Mouse (Mus musculus) macrophage (primary cell): Measurements from ENCODE around the gene Mcoln2. TPM values are rescaled to one million over a fixed set of nuclear protein-coding genes. Genes with fewer than 3 reads are reported as not detected.

Source experiments
- H3K27ac ChIP-seq: fragments of 350-480 bp; formaldehyde crosslinking; 2 replicates; pipeline ENCODE4 v1.9.0; 2021
- H3K36me3 ChIP-seq: fragments of 350-480 bp; formaldehyde crosslinking; 2 replicates; pipeline ENCODE4 v1.9.0; 2021; ENCODE audit errors: inconsistent target
- H3K4me3 ChIP-seq: fragments of 350-480 bp; formaldehyde crosslinking; 2 replicates; pipeline ENCODE4 v1.9.0; 2021; ENCODE audit errors: inconsistent target
- H3K79me2 ChIP-seq: fragments of 350-480 bp; formaldehyde crosslinking; 2 replicates; pipeline ENCODE4 v1.9.0; 2021; ENCODE audit errors: inconsistent target
- WGBS: methylation state at CpG from one replicate; pipeline ENCODE4 v1.1.7; 2026; ENCODE audit warnings: inconsistent platforms; ENCODE audit not compliant: missing documents; 5-methylcytosine and 5-hydroxymethylcytosine counted together
- polyA plus RNA-seq: library from polyadenylated mRNA; stranded (reverse); fragments of 250-400 nt; gene quantifications from 3 replicates; pipeline ENCODE4 v1.2.4, GENCODE M21; 2018; ENCODE audit warnings: inconsistent platforms
- total RNA-seq, 78 experiments: library from RNA; depleted of rRNA; stranded (reverse); fragments of 250-400 nt; gene quantifications; 1 replicate in 9 of 78; 2 replicates in 24 of 78; 3 replicates in 43 of 78; 4 replicates in 2 of 78; pipeline ENCODE4 v1.2.4; 2018; ENCODE audit warnings: inconsistent platforms in 56 of 78

The Mcoln2 gene
- 1,000 to 10,000 TPM in 5 of 26 experiments, 100 to 1,000 TPM in 21; 274 to 1,392 (median 527) TPM for total RNA-seq (2018; cell fraction: chromatin; rRNA removed)
- total RNA-seq (2018; cell fraction: cytosol; rRNA removed) = 100 to 1,000 TPM in 14 of 26 experiments, 10 to 100 TPM in 12; 64.0 to 184 (median 105) TPM
- 1,000 to 10,000 TPM in 2 of 26 experiments, 100 to 1,000 TPM in 24; 189 to 1,164 (median 456) TPM for total RNA-seq (2018; cell fraction: nucleus; rRNA removed)
- polyA plus RNA-seq = 49.3 to 81.1 TPM (median 53.6 TPM) in 3 replicates

DNA sequence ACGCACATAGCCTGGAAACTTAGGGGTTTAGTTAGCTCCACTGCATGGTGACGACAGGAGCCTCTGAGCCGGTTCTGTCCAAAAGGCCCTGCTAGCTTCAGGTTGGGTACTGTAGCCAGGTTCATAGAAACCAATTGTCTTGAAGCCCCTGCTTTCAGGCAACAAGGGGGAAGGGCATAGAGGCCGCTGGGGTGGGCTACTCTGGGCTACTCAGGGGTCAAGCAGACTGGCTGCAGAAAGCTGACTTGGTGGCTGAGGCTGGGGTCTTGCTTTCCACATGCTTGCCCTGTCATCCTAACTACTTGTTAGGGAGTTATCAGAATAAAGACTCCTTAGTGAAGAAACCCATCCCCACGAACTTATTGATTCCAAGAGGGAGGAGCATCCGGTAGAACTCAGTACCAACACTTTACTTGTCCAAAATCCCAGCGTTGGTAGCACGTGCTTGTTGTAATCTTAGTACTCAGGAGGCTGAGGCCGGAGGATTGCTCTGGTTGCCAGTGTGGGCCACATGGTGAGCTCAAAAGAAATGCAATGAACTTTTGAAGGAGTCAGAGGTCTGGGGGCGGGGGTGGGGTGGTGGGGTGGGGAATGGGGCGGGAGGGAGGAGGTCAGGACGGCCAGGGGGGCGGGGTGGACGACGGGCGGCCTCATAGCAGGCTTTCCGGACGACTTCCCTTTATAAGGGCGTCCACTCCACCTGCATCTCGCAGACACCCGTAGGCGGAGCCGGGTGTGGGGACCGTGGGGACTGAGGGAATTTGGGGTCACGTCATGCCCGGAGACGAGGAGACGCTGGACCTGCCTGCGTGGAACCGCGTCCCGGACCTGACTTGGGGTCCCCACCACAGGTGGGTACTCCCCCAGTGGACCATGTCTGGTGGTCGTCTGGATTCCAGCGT, at the start of gene Mcoln2:
Gene Mcoln2, plus strand, starts transcription at position 678 of the 902 bp plus-strand sequence.
- Histone ChIP-seq H3K27ac (peak within 1 kb of the TSS; percentile 84), H3K4me3 (peak within 1 kb of the TSS; percentile 88), H3K79me2 (peaks cover 40% of the 10 kb centered on the region), H3K36me3 (no peaks in the 10 kb centered on the region)
- 17% methylated on average over 30 of the region's 34 CpGs for WGBS

DNA sequence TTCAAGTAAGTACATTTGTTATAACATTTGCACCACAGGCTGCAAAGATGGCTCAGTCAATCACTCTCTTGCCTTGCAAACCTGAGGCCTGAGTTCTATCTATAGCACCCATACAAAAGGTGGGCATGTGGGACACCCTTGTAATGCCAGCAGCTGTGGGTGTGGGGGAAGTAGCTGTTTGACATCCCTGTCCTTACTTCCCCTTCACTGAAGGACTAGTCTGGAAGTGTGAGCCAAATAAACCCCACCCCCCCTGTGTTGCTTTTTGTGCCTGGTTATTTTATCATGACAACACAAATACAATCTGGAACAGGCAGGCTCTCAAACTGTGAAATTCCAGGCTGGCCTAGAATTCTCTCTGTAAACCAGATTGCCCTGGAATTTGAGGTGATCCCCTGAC, 49.7 kb upstream of the Mcoln2 start:
- Histone ChIP-seq H3K4me3 (no peak overlapping the region), H3K79me2 (no peaks in the 10 kb centered on the region), H3K36me3 (no peaks in the 10 kb centered on the region), H3K27ac (no peak overlapping the region)

DNA sequence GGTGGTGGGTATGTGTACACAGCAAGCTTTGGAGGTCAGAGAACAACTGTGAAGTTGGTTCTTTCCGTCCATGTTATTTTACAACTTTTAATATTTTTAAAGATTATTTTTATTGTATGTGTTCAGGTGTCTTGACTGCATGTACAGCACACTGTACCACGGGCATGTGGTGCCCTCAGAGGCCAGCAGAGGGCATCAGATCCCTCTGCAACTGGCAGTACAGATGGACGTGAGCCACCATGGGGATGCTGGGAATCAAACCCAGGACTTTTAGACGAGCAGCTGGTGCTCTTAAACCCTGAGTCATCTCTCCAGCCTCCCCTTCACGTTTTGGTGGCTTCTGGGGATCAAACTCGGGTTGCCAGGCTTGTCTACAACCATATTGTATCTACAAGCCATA, 47.6 kb upstream of the Mcoln2 start:
- no peaks in the 10 kb centered on the region for H3K36me3 ChIP-seq
- no peak overlapping the region for H3K4me3 ChIP-seq
- 62% methylated on average over 6 of the region's 6 CpGs for WGBS
- no peaks in the 10 kb centered on the region for H3K79me2 ChIP-seq
- H3K27ac ChIP-seq = no peak overlapping the region

DNA sequence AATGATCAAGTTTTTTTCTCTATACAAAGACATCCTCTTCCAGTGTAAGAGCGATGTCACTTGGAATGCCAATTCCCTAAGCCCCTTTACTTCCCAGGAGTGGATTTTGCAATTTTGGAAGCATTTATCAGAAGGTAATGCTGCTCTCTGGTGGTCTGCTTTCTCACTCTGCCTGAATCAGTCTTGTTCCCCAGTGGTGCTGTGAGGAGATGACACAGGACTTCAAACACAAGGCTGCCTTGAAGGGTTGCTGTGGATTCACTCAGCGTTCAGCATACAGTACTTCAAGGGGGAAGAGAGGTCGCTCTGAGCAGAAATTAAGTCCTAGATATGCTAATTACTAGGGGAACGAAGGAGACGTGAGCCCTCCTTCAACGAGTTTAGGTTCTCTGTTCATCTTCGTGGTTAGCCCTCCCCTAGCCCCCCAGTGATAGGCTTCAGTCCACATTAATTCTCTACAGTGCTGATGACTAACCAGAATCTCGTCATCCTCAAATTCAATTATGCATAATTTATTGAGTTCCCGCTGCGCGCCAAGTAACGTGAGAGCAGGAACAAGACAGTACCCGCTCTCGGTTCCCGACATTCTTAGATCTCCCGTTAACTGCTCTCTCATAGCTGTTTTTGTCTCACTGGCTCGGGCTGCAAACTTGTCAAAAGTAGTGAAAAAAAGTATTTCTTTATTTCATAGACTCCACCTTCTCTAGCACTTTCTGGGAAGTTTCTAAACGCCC, 42.4 kb upstream of the Mcoln2 start:
- peak overlapping the region; percentile 12; the same call in 1 of the 2 replicates for H3K27ac ChIP-seq
- H3K36me3 ChIP-seq = no peaks in the 10 kb centered on the region
- H3K4me3 ChIP-seq = peak overlapping the region; percentile 49
- H3K79me2 ChIP-seq = no peaks in the 10 kb centered on the region
- 9% methylated on average over 18 of the region's 18 CpGs for WGBS

DNA sequence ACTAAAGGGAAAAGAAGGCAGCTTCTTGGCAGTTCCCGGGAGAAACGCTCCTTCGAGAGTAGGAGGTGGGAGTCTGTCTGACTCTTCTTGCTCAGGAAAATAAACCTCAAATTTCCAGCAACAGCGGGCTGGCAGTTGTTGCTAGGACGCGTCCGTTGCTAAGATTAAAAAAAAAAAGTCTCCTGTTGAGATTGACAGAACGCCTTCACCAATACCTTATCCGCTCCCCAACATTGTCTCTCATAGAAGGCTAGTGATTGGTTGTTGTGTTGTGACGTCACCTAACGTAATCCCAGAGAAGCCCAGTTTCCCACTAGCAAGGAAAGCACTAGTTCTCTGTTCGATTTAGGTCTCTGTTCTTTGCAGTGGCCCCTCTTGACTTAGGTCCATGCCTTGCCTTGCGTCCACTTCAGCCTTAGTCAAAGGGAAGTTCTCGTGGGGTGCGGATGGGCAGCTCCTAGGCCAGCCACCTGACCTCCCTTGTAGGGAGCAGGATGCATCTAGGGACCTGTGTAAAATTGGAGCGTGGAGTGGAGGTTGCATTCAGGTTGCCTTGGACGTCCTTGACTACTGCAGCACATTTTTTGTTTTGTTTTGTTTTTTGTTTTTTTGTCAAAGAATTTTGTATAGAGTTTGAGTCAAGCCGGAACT, 41.6 kb upstream of the Mcoln2 start, which contains the start of gene Wdr63:
Gene Wdr63, minus strand, starts transcription at position 210 of the 651 bp plus-strand sequence.
- peak within 1 kb of the TSS; percentile 94 for H3K27ac ChIP-seq
- peak within 1 kb of the TSS; percentile 49 for H3K4me3 ChIP-seq
- H3K79me2 ChIP-seq = no peaks in the 10 kb centered on the region
- WGBS = 20% methylated on average over 18 of the region's 18 CpGs
- H3K36me3 ChIP-seq = no peaks in the 10 kb centered on the region

DNA sequence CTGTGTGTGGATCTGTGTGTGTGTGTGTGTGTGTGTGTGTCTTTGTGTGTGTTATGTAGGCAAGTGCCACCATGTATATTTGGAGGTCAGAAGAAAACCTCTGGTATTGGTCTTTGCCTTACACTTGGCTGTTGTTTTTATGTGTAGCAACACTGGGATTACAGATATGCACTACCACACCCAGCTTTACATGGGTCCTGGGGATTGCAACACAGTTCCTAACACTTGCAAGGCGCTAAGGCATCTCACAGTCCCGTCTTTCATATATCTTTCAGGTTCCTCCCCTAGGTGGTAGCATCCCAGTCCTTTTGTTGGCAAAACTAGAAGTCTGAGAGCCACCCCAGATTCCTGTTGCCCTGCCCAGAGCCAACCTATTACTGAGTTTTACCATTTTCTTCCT, 40.7 kb upstream of the Mcoln2 start:
- peak overlapping the region; percentile 94 for H3K27ac ChIP-seq
- 72% methylated on average over 2 of the region's 2 CpGs for WGBS
- H3K36me3 ChIP-seq = no peaks in the 10 kb centered on the region
- H3K4me3 ChIP-seq = no peak overlapping the region
- H3K79me2 ChIP-seq = no peaks in the 10 kb centered on the region

DNA sequence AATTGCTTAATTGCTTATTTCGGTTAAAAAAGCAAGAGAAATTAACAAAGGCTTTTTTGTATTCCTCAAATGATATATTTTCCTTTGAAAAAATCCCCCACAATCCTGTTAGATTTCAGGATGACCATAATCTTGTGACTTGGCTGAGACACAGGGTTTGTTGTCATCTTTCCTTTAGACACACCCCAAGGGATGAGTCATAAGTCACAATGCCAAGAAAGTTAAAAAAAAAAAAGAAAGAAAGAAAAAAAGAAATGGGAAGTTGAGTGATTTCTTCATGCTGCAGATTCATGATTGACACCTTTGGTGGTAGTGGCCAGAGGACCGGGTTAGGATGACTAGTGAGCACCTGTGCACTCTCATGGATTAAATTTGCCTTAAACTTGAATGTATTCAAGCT, 39.3 kb upstream of the Mcoln2 start:
- Histone ChIP-seq H3K79me2 (no peaks in the 10 kb centered on the region), H3K27ac (peak overlapping the region; percentile 94), H3K36me3 (no peaks in the 10 kb centered on the region), H3K4me3 (no peak overlapping the region)
- WGBS = 15% methylated on average over 2 of the region's 2 CpGs

DNA sequence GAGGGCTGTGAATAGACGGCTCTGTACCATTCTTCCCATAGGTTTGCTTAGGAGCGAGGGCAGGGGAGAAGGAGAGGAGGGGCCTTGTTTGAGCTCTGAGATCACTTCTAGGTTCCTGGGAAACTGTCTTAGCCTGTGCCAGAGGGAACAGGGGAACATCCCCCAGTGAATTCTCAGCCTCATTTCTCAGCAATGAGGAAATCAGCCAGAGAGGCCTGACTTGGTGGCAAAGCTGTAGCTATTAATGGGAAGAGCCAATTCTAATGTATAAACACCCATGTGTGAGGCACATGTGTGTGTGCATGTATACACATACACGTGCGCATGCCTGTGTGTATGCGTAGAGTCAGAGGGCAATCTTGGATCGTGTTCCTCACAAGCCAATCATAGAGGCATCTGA, 38.7 kb upstream of the Mcoln2 start:
- H3K27ac ChIP-seq = peak overlapping the region; percentile 94
- 86% methylated on average over 6 of the region's 6 CpGs for WGBS
- H3K4me3 ChIP-seq = no peak overlapping the region
- H3K79me2 ChIP-seq = no peaks in the 10 kb centered on the region
- no peaks in the 10 kb centered on the region for H3K36me3 ChIP-seq

DNA sequence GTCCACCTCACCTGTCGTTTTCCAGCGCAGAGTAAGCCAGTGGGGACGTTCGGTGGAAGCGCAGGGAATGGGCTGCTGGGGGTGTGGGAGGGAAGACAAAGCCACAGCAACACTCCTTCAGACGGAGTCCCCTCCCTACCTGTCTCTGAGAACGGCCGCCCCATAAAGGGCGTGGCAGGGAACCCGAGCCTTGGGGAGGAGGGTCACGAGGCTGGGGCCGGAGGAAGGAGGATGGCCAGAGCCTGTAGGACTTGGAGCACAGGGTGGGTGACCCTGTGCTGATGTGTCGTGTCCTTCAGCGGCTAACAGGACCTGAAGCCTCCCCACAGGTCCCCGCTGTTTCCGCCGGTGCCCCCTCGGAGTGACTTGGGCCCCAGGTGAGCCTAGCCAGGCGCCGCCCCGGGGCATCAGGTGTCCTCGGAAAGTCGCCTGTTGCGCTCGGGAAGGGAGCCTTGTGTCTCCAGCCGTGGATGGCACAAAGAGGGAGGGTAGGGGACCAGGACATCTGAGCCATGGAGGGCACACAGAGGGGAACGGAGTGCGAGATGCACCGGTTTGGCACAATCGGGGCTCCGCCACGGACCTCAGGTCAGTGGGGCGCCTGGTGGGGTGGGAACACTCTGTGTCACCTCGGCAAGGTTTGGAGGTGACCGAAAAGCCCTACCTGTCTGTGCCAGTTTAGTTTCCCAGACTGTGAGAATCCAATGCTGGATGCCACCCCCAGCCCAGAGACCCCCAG, 32.2 kb upstream of the Mcoln2 start, which contains the start of gene Mcoln3:
Gene Mcoln3, plus strand, starts transcription at position 193 of the 739 bp plus-strand sequence.
- H3K79me2 ChIP-seq = peaks cover 32% of the 10 kb centered on the region; the same call in 1 of the 2 replicates
- H3K36me3 ChIP-seq = no peaks in the 10 kb centered on the region
- peak within 1 kb of the TSS; percentile 39 for H3K27ac ChIP-seq
- H3K4me3 ChIP-seq = peak within 1 kb of the TSS; percentile 22
- WGBS = 49% methylated on average over 34 of the region's 35 CpGs

DNA sequence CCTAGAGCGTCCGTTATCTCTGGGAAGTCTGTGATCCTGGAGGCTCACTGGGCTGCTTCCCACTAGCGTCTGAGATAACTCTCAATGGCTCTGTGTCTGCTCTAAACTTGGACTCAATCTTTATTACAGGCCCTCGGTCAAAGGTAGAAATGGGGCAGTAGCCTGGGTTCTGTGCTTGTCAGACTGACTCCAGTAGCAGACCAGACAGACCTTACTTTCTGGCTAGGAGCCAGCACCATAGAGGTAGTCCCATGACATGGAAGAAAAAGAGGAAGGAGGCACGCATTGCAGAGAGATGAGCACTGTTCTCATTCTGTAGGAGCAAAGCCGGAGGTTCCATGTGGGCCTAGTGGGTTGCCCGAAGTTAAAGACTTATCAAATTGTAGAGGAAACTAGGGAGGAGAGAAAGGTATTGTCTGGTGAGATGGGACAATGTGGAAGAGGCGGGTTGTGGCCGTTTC, 31.6 kb upstream of the Mcoln2 start:
- H3K79me2 ChIP-seq = peaks cover 32% of the 10 kb centered on the region; the same call in 1 of the 2 replicates

DNA sequence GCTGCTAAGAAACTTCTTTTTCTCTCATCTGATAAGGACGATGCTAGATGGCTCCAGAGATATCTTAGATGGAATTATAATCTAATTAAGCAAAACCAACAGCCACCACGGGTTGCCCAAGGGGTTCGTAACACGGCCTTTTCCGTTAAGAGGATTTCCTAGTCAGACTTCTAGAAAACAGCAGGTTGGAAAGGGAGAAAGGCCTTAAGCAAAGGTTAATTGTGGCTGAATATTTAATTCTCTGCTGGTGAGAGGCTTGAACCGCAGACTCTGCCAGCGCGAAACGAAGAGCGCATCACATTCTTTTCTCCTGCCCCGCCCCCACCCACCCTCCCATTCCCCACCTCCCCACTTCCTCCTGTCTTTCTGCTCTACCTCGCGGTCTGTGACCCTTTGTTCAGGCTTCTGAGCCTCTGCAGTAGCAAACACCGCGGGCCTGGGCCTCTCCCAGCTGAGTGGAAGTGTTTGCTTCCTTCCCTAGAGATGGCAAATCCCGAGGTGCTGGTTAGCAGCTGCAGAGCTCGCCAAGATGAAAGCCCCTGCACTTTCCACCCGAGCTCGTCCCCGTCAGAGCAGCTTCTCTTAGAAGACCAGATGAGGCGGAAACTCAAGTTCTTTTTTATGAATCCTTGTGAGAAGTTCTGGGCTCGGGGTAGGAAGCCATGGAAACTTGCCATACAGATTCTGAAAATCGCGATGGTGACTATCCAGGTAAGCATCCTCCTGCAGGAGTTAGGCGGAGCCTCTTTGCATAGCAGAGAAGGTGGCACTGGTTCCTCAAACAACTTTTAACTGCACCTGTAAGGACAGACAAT, 28.1 kb upstream of the Mcoln2 start:
- Histone ChIP-seq H3K79me2 (peaks cover 32% of the 10 kb centered on the region; the same call in 1 of the 2 replicates), H3K27ac (no peak overlapping the region), H3K36me3 (no peaks in the 10 kb centered on the region), H3K4me3 (no peak overlapping the region)
- WGBS = 33% methylated on average over 24 of the region's 25 CpGs

More for the DNA sequence above, 31.6 kb upstream of the Mcoln2 start:
- H3K4me3 ChIP-seq = peak overlapping the region; percentile 22
- 72% methylated on average over 9 of the region's 9 CpGs for WGBS
- H3K36me3 ChIP-seq = no peaks in the 10 kb centered on the region
- peak overlapping the region; percentile 39 for H3K27ac ChIP-seq

DNA sequence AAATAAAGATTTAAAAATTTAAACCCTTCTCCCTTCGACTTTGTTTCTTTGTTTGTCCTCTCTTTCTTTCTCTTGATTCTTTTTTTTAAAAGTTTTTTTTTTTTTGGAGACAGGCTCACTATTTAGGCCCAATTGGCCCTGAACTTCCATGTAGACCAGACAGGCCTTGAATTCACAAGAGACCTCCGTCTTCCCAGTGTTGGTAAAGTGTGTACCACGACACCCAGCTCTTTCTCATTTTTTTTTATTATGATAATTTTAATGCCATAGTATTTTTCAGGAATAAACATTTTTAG, 27.6 kb upstream of the Mcoln2 start:
- Histone ChIP-seq H3K36me3 (no peaks in the 10 kb centered on the region), H3K79me2 (peaks cover 32% of the 10 kb centered on the region; the same call in 1 of the 2 replicates), H3K4me3 (no peak overlapping the region), H3K27ac (no peak overlapping the region)
- 81% methylated on average over 3 of the region's 3 CpGs for WGBS
